Mouse (Mus musculus) fibroblast of lung, adult 2 months (primary cell): ENCODE measurements at regions not wholly inside any gene's neighbourhood (a gene's known extent, or its start where the extent isn't known, plus 50 kb on each side); places are given as distances from the start of the nearest gene placed in this dataset.

Experiments used
- DNase-seq: peaks from one replicate; pipeline ENCODE4 v3.0.0-alpha.2; 2011; ENCODE audit warnings: low read depth

GRCm38 (mm10) chr5:29870537-29870936 lies 134.8 kb upstream of the Gm5129 start:
- no peak for DNase-seq

GRCm38 (mm10) chr5:29875451-29875850 lies 137.5 kb upstream of the Il6 start:
- DNase-seq: no peak

GRCm38 (mm10) chr5:29887267-29887841 lies 125.6 kb upstream of the Il6 start:
- DNase-seq: peak; percentile 32

- no peak for DNase-seq
These were observed 120.6 kb upstream of the Il6 start for GRCm38 (mm10) chr5:29892344-29892743.

- no peak for DNase-seq
These were observed 120.1 kb upstream of the Il6 start for GRCm38 (mm10) chr5:29892861-29893260.

- no peak for DNase-seq
These were observed 119.1 kb upstream of the Il6 start for GRCm38 (mm10) chr5:29893829-29894228.

- DNase-seq: peak; percentile 70
These were observed 118.0 kb upstream of the Il6 start for GRCm38 (mm10) chr5:29894606-29895595.

- DNase-seq: no peak
These were observed 115.3 kb upstream of the Il6 start for GRCm38 (mm10) chr5:29897617-29898016.

- DNase-seq: no peak
These were observed 111.2 kb upstream of the Il6 start for GRCm38 (mm10) chr5:29901716-29902115.

GRCm38 (mm10) chr5:29920295-29920694 lies 92.6 kb upstream of the Il6 start:
- no peak for DNase-seq

- DNase-seq: no peak
These were observed 87.4 kb upstream of the Il6 start for GRCm38 (mm10) chr5:29925527-29925926.

- DNase-seq: no peak
These were observed 85.3 kb upstream of the Il6 start for GRCm38 (mm10) chr5:29927594-29927993.

- peak; percentile 21 for DNase-seq
These were observed 83.5 kb upstream of the Il6 start for GRCm38 (mm10) chr5:29929381-29929780.

- DNase-seq: no peak
These were observed 65.7 kb upstream of the Il6 start for GRCm38 (mm10) chr5:29947225-29947624.

- no peak for DNase-seq
These were observed 64.8 kb upstream of the Il6 start for GRCm38 (mm10) chr5:29948161-29948560.

- no peak for DNase-seq
These were observed 62.3 kb upstream of the Il6 start for GRCm38 (mm10) chr5:29950456-29951170.

- no peak for DNase-seq
These were observed 61.2 kb upstream of the Il6 start for GRCm38 (mm10) chr5:29951381-29952350.
